ENCODE assay signal across 27 mouse cellular contexts in genomic region chr4:115964446-115964845, GRCm38 (mm10). TPM values are rescaled to one million over a fixed set of nuclear protein-coding genes. Genes with fewer than 3 reads are reported as not detected.
DNase-seq lines count a peak whose midpoint lies in the region; ATAC-seq and TF ChIP-seq lines count a peak whose summit lies in the region.
"Had no signal": no experiment of that assay in that cellular context is flagged by ENCODE, and none has a peak within 500 bp of the region (broad histone marks: within the 10 kb centered on the region; RNA-seq: fewer than 3 reads in every experiment).

No protein-coding gene starts in this region.

- TF ChIP-seq CTCF in liver, postnatal 0 days (IDR thresholded peaks at IDR 0.05; ENCODE audit: low read depth): no peak

- no peak overlapping the region for H3K9ac ChIP-seq in liver, postnatal 0 days (replicated peaks)
- no peak overlapping the region for H3K9ac ChIP-seq in liver, embryonic 12.5 days
- H3K9ac ChIP-seq: embryonic facial prominence, embryonic 13.5 days; hindbrain, embryonic 15.5 days; intestine, embryonic 15.5 days; kidney, embryonic 15.5 days; limb, embryonic 15.5 days; neural tube, embryonic 15.5 days; stomach, embryonic 15.5 days had no signal

- DNase-seq in adrenal gland, postnatal 36 days: peak; percentile 17 to 27
- DNase-seq in adrenal gland, adult 8-10 months: no peak
- peak; percentile 31 for DNase-seq in liver, postnatal 0 days
- DNase-seq in testis, postnatal 10 days (ENCODE audit: low spot score): peak; percentile 61
- DNase-seq in testis, postnatal 14 days (ENCODE audit: low spot score): no peak
- no peak for DNase-seq in spleen, postnatal 4 days (ENCODE audit: low spot score in 2 of 2)
- no peak for DNase-seq in urinary bladder, postnatal 14 days (ENCODE audit: low spot score)
- DNase-seq: B cell, adult 2 months; cerebellum, adult 9-10 months; gastrocnemius, postnatal 14 days; heart, adult 18-20 months; heart, postnatal 36 days; layer of hippocampus, postnatal 36 days; right cerebral cortex, postnatal 14 days had no signal

- no peak overlapping the region for H3K4me3 ChIP-seq in liver, postnatal 0 days (ENCODE audit: low read depth, low read length)
- H3K4me3 ChIP-seq in liver, embryonic 12.5 days: no peak overlapping the region
- H3K4me3 ChIP-seq: embryonic facial prominence, embryonic 13.5 days; intestine, embryonic 15.5 days; kidney, embryonic 15.5 days; layer of hippocampus, adult 2 months; limb, embryonic 15.5 days; neural tube, embryonic 15.5 days; stomach, embryonic 15.5 days had no signal

- H3K4me2 ChIP-seq in liver, postnatal 0 days (ENCODE audit: low read depth, low read length): no peak overlapping the region
- no peak overlapping the region for H3K4me2 ChIP-seq in liver, embryonic 12.5 days
- H3K4me2 ChIP-seq: embryonic facial prominence, embryonic 13.5 days; hindbrain, embryonic 15.5 days; intestine, embryonic 15.5 days; kidney, embryonic 15.5 days; limb, embryonic 15.5 days; stomach, embryonic 15.5 days had no signal

- H3K9me3 ChIP-seq in liver, postnatal 0 days (ENCODE audit: low read length): no peaks in the 10 kb centered on the region
- no peaks in the 10 kb centered on the region for H3K9me3 ChIP-seq in liver, embryonic 12.5 days (replicated peaks)
- H3K9me3 ChIP-seq: embryonic facial prominence, embryonic 13.5 days; hindbrain, embryonic 15.5 days; intestine, embryonic 15.5 days; kidney, embryonic 15.5 days; limb, embryonic 15.5 days; neural tube, embryonic 15.5 days; stomach, embryonic 15.5 days had no signal

- peaks cover 58% of the 10 kb centered on the region for H3K27me3 ChIP-seq in liver, postnatal 0 days (ENCODE audit: insufficient read depth, low read length)
- peaks cover 98% of the 10 kb centered on the region for H3K27me3 ChIP-seq in liver, embryonic 12.5 days (replicated peaks)

- peaks cover 3% of the 10 kb centered on the region; the same call in 1 of the 2 replicates for H3K4me1 ChIP-seq in liver, postnatal 0 days (ENCODE audit: insufficient read depth)
- H3K4me1 ChIP-seq in liver, embryonic 12.5 days: peaks cover 13% of the 10 kb centered on the region
- H3K4me1 ChIP-seq: stomach, embryonic 15.5 days had no signal

- no peaks in the 10 kb centered on the region for H3K36me3 ChIP-seq in liver, postnatal 0 days (replicated peaks; ENCODE audit: insufficient read depth, low read length)
- no peaks in the 10 kb centered on the region for H3K36me3 ChIP-seq in liver, embryonic 12.5 days
- H3K36me3 ChIP-seq: embryonic facial prominence, embryonic 13.5 days; hindbrain, embryonic 15.5 days; intestine, embryonic 15.5 days; kidney, embryonic 15.5 days; limb, embryonic 15.5 days; neural tube, embryonic 15.5 days; stomach, embryonic 15.5 days had no signal

- no peak for ATAC-seq in liver, postnatal 0 days
- no peak for ATAC-seq in liver, embryonic 12.5 days
- ATAC-seq: forebrain, embryonic 14.5 days; intestine, embryonic 15.5 days had no signal

- no peak for TF ChIP-seq EP300 in liver, postnatal 0 days (IDR thresholded peaks at IDR 0.05; ENCODE audit: low read depth)

- WGBS in liver, postnatal 0 days (ENCODE audit: insufficient replicate concordance): 9% methylated on average over 5 of the region's 5 CpGs
- 19% methylated on average over 5 of the region's 5 CpGs for WGBS in liver, embryonic 12.5 days (ENCODE audit: insufficient replicate concordance)

- H3K27ac ChIP-seq in liver, postnatal 0 days (ENCODE audit: low read depth): no peak overlapping the region
- H3K27ac ChIP-seq in liver, embryonic 12.5 days: no peak overlapping the region
- H3K27ac ChIP-seq: embryonic facial prominence, embryonic 13.5 days; hindbrain, embryonic 15.5 days; intestine, embryonic 15.5 days; kidney, embryonic 15.5 days; layer of hippocampus, adult 2 months; limb, embryonic 15.5 days; neural tube, embryonic 15.5 days; stomach, embryonic 15.5 days had no signal

RNA-seq across cellular contexts. Expression of gene Dmbx1, which starts 24.7 kb away (rescaled TPM):
- not detected for total RNA-seq in adrenal gland, postnatal 36 days (2021)
- total RNA-seq in adrenal gland, adult 8-10 months (2022): not detected
- not detected in 2 replicates for polyA plus RNA-seq in liver, postnatal 0 days (2015; fragmentation: Nextera tagmentation; extraction: Ambion mirVana)
- polyA plus RNA-seq in liver, embryonic 12.5 days (2016; fragmentation: Nextera tagmentation; extraction: Ambion mirVana): not detected in 2 replicates
- total RNA-seq: gastrocnemius, postnatal 14 days; heart, adult 18-20 months; heart, postnatal 36 days; layer of hippocampus, adult 2 months; layer of hippocampus, postnatal 36 days had no signal
- polyA plus RNA-seq: heart, embryonic 14.5 days; intestine, embryonic 15.5 days; kidney, embryonic 15.5 days; spleen, adult 2 months; urinary bladder, adult 2 months had no signal

RNA-seq across cellular contexts. Expression of gene Faah, which starts 53.3 kb away (rescaled TPM):
- 1 to 10 TPM; 2.6 to 3.4 TPM for total RNA-seq in adrenal gland, postnatal 36 days (2021)
- 10 to 100 TPM in 1 of 4 experiments, 1 to 10 TPM in 3; 4.1 to 10.5 (median 6.0) TPM for total RNA-seq in adrenal gland, adult 8-10 months (2022)
- 31.4 and 34.2 TPM in 2 replicates for polyA plus RNA-seq in liver, postnatal 0 days (2015; fragmentation: Nextera tagmentation; extraction: Ambion mirVana)
- 3.9 and 4.2 TPM in 2 replicates for polyA plus RNA-seq in liver, embryonic 12.5 days (2016; fragmentation: Nextera tagmentation; extraction: Ambion mirVana)

Comparison
In these comparisons a context has a peak if more than half of its experiments do, and no peak if none do; other contexts are left out.
1. DNase-seq: peak in adrenal gland, postnatal 36 days (2 of 2), liver, postnatal 0 days (single experiment) and testis, postnatal 10 days (single experiment); none in adrenal gland, adult 8-10 months (single experiment), testis, postnatal 14 days (single experiment), spleen, postnatal 4 days (0 of 2) and urinary bladder, postnatal 14 days (single experiment).